Mouse (Mus musculus) limb, embryonic 14.5 days (tissue): ENCODE measurements around the gene Rsrc1. TPM values are rescaled to one million over a fixed set of nuclear protein-coding genes. Genes with fewer than 3 reads are reported as not detected.

Experiments used
- ATAC-seq: fragments of 200-750 bp; cut with Nextera tagmentation; 2 replicates; pipeline ENCODE4 v1.8.0; 2017; ENCODE audit warnings: low read depth, moderate number of reproducible peaks, moderate TSS enrichment; ENCODE audit not compliant: low FRiP score
- DNase-seq: peaks from one replicate; pipeline ENCODE4 v3.0.0-alpha.2; 2015; ENCODE audit warnings: low spot score
- H3K27ac ChIP-seq: fragments of 300-500 bp; sonication (generic); replicated peaks from 2 replicates; pipeline ENCODE4 v1.5.1; 2014; ENCODE audit warnings: low read depth, mild to moderate bottlenecking, low read length, moderate library complexity, mixed read lengths
- H3K27me3 ChIP-seq: fragments of 300-500 bp; sonication (generic); 2 replicates; pipeline ENCODE4 v1.6.1; 2014; ENCODE audit warnings: low read length, mixed read lengths; ENCODE audit not compliant: control insufficient read depth, insufficient read depth
- H3K36me3 ChIP-seq: fragments of 300-500 bp; sonication (generic); 2 replicates; pipeline ENCODE4 v1.6.1; 2014; ENCODE audit warnings: mild to moderate bottlenecking, low read length, moderate library complexity, mixed read lengths; ENCODE audit not compliant: control insufficient read depth, insufficient read depth
- H3K4me1 ChIP-seq: fragments of 300-500 bp; sonication (generic); 2 replicates; pipeline ENCODE4 v1.6.1; 2014; ENCODE audit warnings: antibody characterized with exemption, low read length, mixed read lengths; ENCODE audit not compliant: control insufficient read depth, insufficient read depth
- H3K4me2 ChIP-seq: fragments of 300-500 bp; sonication (generic); replicated peaks from 2 replicates; pipeline ENCODE4 v1.6.1; 2014; ENCODE audit warnings: low read depth, mild to moderate bottlenecking, low read length, moderate library complexity; ENCODE audit not compliant: severe bottlenecking
- H3K4me3 ChIP-seq: fragments of 300-500 bp; sonication (generic); replicated peaks from 2 replicates; pipeline ENCODE4 v1.5.1; 2014; ENCODE audit warnings: low read length
- H3K9ac ChIP-seq: fragments of 300-500 bp; sonication (generic); 2 replicates; pipeline ENCODE4 v1.6.1; 2014; ENCODE audit warnings: mild to moderate bottlenecking, low read depth, low read length, moderate library complexity; ENCODE audit not compliant: severe bottlenecking
- H3K9me3 ChIP-seq: fragments of 300-500 bp; sonication (generic); 2 replicates; pipeline ENCODE4 v1.6.1; 2016; ENCODE audit warnings: low read length; ENCODE audit not compliant: control insufficient read depth
- POLR2A ChIP-seq: fragments of 200-500 bp; IDR thresholded peaks from 2 replicates; pipeline ENCODE4 v1.8.0; 2012; ENCODE audit warnings: inconsistent platforms, mild to moderate bottlenecking, moderate library complexity, borderline replicate concordance; ENCODE audit not compliant: insufficient read depth, insufficient read length; ENCODE audit errors: extremely low read depth
- WGBS: fragments of 180-500 bp; shearing (Covaris S2); extraction: QIAGEN DNeasy Blood & Tissue Kit; methylation state at CpG from one replicate; pipeline ENCODE4 v1.1.7; 2014; 5-methylcytosine and 5-hydroxymethylcytosine counted together
- polyA plus RNA-seq, 2 experiments: library from polyadenylated mRNA; depleted of rRNA in 1 of 2; stranded (reverse) in 1 of 2; unstranded in 1 of 2; fragments of >200 nt; fragmentation: Nextera tagmentation in 1 of 2; extraction: Ambion mirVana in 1 of 2; gene quantifications; 2 replicates each; pipeline versions ENCODE4 v1.2.1 to v1.2.3; 2012 to 2014

Gene Rsrc1
- polyA plus RNA-seq, 2 experiments: 22.9 to 41.8 TPM

GRCm38 (mm10) chr3:67340921-67341320 is 359.7 kb downstream of the Rsrc1 start:
- ATAC-seq (no peak), DNase-seq (no peak)
- no peak overlapping the region for H3K4me3 ChIP-seq
- no peaks in the 10 kb centered on the region for H3K4me1 ChIP-seq
- H3K4me2 ChIP-seq: no peak overlapping the region
- WGBS: 62% methylated on average over 7 of the region's 7 CpGs
- H3K27ac ChIP-seq: no peak overlapping the region
- no peaks in the 10 kb centered on the region for H3K9me3 ChIP-seq
- H3K9ac ChIP-seq: no peak overlapping the region
- TF ChIP-seq POLR2A: no peak
- H3K27me3 ChIP-seq: no peaks in the 10 kb centered on the region
- H3K36me3 ChIP-seq: no peaks in the 10 kb centered on the region

- no peaks in the 10 kb centered on the region for H3K27me3 ChIP-seq
Measured at GRCm38 (mm10) chr3:67343004-67343662, 361.9 kb downstream of the Rsrc1 start.

GRCm38 (mm10) chr3:67344599-67344998 is 363.4 kb downstream of the Rsrc1 start:
- 5% methylated on average over 2 of the region's 2 CpGs for WGBS
- TF ChIP-seq POLR2A: no peak
- no peak overlapping the region for H3K4me2 ChIP-seq
- DNase-seq (peak; percentile 70), ATAC-seq (no peak)
- H3K36me3 ChIP-seq: no peaks in the 10 kb centered on the region
- no peaks in the 10 kb centered on the region for H3K4me1 ChIP-seq
- H3K4me3 ChIP-seq: no peak overlapping the region
- no peak overlapping the region for H3K9ac ChIP-seq
- no peaks in the 10 kb centered on the region for H3K9me3 ChIP-seq
- H3K27me3 ChIP-seq: no peaks in the 10 kb centered on the region
- H3K27ac ChIP-seq: no peak overlapping the region

More at GRCm38 (mm10) chr3:67343004-67343662, 361.9 kb downstream of the Rsrc1 start:
- H3K27ac ChIP-seq: no peak overlapping the region
- TF ChIP-seq POLR2A: no peak
- peak; percentile 68 for DNase-seq
- no peak overlapping the region for H3K4me3 ChIP-seq
- H3K4me2 ChIP-seq: no peak overlapping the region
- H3K4me1 ChIP-seq: no peaks in the 10 kb centered on the region
- no peak overlapping the region for H3K9ac ChIP-seq
- 30% methylated on average over 5 of the region's 5 CpGs for WGBS
- no peak for ATAC-seq
- H3K9me3 ChIP-seq: no peaks in the 10 kb centered on the region
- no peaks in the 10 kb centered on the region for H3K36me3 ChIP-seq

GRCm38 (mm10) chr3:67346674-67347073 is 365.5 kb downstream of the Rsrc1 start:
- 54% methylated on average over 2 of the region's 2 CpGs for WGBS
- ATAC-seq: no peak

GRCm38 (mm10) chr3:67351406-67352127 is 370.4 kb downstream of the Rsrc1 start:
- TF ChIP-seq POLR2A: no peak
- Histone ChIP-seq H3K4me3 (no peak overlapping the region), H3K27me3 (no peaks in the 10 kb centered on the region), H3K4me1 (no peaks in the 10 kb centered on the region), H3K9me3 (no peaks in the 10 kb centered on the region), H3K36me3 (no peaks in the 10 kb centered on the region), H3K4me2 (no peak overlapping the region), H3K9ac (no peak overlapping the region), H3K27ac (no peak overlapping the region)
- ATAC-seq: no peak
- DNase-seq: no peak
- WGBS: 86% methylated on average over 12 of the region's 12 CpGs

More at GRCm38 (mm10) chr3:67346674-67347073, 365.5 kb downstream of the Rsrc1 start:
- Histone ChIP-seq H3K4me2 (no peak overlapping the region), H3K4me1 (no peaks in the 10 kb centered on the region), H3K4me3 (no peak overlapping the region), H3K9me3 (no peaks in the 10 kb centered on the region), H3K27ac (no peak overlapping the region), H3K27me3 (no peaks in the 10 kb centered on the region), H3K36me3 (no peaks in the 10 kb centered on the region), H3K9ac (no peak overlapping the region)
- TF ChIP-seq POLR2A: no peak
- DNase-seq: no peak
